Mouse (Mus musculus) induced T-regulatory cell, adult 2 months (primary cell): Measurements from ENCODE around the gene Cd70.

Experiments used
- DNase-seq: peaks from one replicate; pipeline ENCODE4 v3.0.0-alpha.2; 2012; ENCODE audit warnings: low read depth

Gene Cd70

DNA sequence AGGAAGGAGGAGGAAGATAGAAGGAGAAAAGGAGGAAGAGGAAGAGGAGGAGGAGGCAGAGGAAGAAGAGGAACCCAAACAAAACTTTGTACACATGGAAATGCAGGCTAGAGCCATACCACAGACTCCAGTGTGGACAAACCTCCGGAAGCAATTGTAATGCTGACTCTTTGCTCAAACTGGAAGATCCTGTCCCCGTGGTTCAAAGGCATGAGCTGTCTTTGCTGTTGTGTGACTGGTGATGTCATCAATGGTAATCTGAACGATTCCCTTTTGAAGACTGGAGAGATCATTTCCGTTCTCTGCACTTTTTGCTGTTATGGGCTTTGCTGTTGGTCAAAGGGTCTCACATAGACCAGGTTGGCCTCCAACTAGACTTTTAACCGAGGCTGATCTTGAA lies 51.3 kb downstream of the Cd70 start:
- DNase-seq: no peak

DNA sequence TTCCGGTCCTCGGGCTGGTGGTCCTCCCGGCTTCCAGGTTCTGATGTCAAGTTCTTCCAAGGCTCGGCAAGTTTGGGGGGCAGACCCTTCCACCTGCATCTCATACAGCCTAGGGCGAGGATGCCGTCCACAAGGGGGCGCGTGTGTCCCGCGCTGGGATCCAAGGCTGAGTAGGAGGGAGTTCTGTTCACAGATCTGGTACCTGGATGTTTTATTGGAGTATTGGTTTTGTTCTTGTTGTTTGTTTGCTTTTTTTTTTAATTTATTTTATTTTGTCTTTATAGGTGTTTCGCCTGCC lies 53.0 kb downstream of the Cd70 start:
- DNase-seq: peak; percentile 89
